In genomic region chr3:69535941-69536647, GRCm38 (mm10) we compare ENCODE assay signal across 10 mouse cellular contexts.
DNase-seq lines count a peak whose midpoint lies in the region; ATAC-seq and TF ChIP-seq lines count a peak whose summit lies in the region.
"Had no signal": no experiment of that assay in that cellular context is flagged by ENCODE, and none has a peak within 500 bp of the region (broad histone marks: within the 10 kb centered on the region; RNA-seq: fewer than 3 reads in every experiment).

No protein-coding gene starts in this region.

- no peaks in the 10 kb centered on the region for H3K9me3 ChIP-seq in lung, embryonic 14.5 days (ENCODE audit: low read depth, low read length)
- no peaks in the 10 kb centered on the region for H3K9me3 ChIP-seq in hindbrain, embryonic 16.5 days (ENCODE audit: control insufficient read depth, low read length)
- no peaks in the 10 kb centered on the region for H3K9me3 ChIP-seq in neural tube, embryonic 13.5 days

- peak overlapping the region; percentile 15; the same call in 1 of the 2 replicates for H3K4me2 ChIP-seq in lung, embryonic 14.5 days
- peak overlapping the region; percentile 40 for H3K4me2 ChIP-seq in hindbrain, embryonic 16.5 days (ENCODE audit: low read length)
- H3K4me2 ChIP-seq in neural tube, embryonic 13.5 days, result peak overlapping the region; percentile 30

- no peaks in the 10 kb centered on the region for H3K27me3 ChIP-seq in lung, embryonic 14.5 days (ENCODE audit: insufficient read depth, low read length)
- H3K27me3 ChIP-seq in hindbrain, embryonic 16.5 days (replicated peaks; ENCODE audit: control insufficient read depth, insufficient read depth, low read length), result no peaks in the 10 kb centered on the region
- peaks cover 24% of the 10 kb centered on the region for H3K27me3 ChIP-seq in neural tube, embryonic 13.5 days

- peaks cover 3% of the 10 kb centered on the region for H3K4me1 ChIP-seq in lung, embryonic 14.5 days (ENCODE audit: insufficient read depth)
- peaks cover 17% of the 10 kb centered on the region; the same call in 1 of the 2 replicates for H3K4me1 ChIP-seq in hindbrain, embryonic 16.5 days (ENCODE audit: control insufficient read depth, insufficient read depth, low read depth, low read length)
- H3K4me1 ChIP-seq in neural tube, embryonic 13.5 days (replicated peaks), result peaks cover 48% of the 10 kb centered on the region

- no peak for TF ChIP-seq CTCF in lung, embryonic 14.5 days (IDR thresholded peaks at IDR 0.05; ENCODE audit: low read depth)

- no peak overlapping the region for H3K4me3 ChIP-seq in lung, embryonic 14.5 days (ENCODE audit: low read depth, low read length)
- H3K4me3 ChIP-seq in hindbrain, embryonic 16.5 days (ENCODE audit: low read length), result no peak overlapping the region
- no peak overlapping the region for H3K4me3 ChIP-seq in neural tube, embryonic 13.5 days

- WGBS in lung, embryonic 14.5 days, result 46% methylated on average over 25 of the region's 25 CpGs
- WGBS in hindbrain, embryonic 16.5 days, result 23% methylated on average over 25 of the region's 25 CpGs
- WGBS in neural tube, embryonic 13.5 days, result 12% methylated on average over 25 of the region's 25 CpGs

- H3K36me3 ChIP-seq in lung, embryonic 14.5 days (ENCODE audit: insufficient read depth), result no peaks in the 10 kb centered on the region
- H3K36me3 ChIP-seq in hindbrain, embryonic 16.5 days (ENCODE audit: control insufficient read depth, insufficient read depth, low read length), result no peaks in the 10 kb centered on the region
- no peaks in the 10 kb centered on the region for H3K36me3 ChIP-seq in neural tube, embryonic 13.5 days

- peak; percentile 64 for DNase-seq in lung, embryonic 14.5 days
- no peak for DNase-seq in lung, adult 18-20 months
- peak; percentile 32 for DNase-seq in embryo, embryonic 9.5 days (ENCODE audit: extremely low spot score)
- no peak for DNase-seq in gastrocnemius, postnatal 25 days
- no peak for DNase-seq in heart, adult 11 months
- DNase-seq in yolk sac, embryonic 10.5 days (ENCODE audit: low spot score), result no peak
- DNase-seq: kidney, postnatal 14 days had no signal

- H3K9ac ChIP-seq in lung, embryonic 14.5 days, result no peak overlapping the region
- H3K9ac ChIP-seq in hindbrain, embryonic 16.5 days (ENCODE audit: low read depth, low read length), result 0 out of 2 replicates have a peak overlapping the region, but pooled peaks have one; percentile 9
- H3K9ac ChIP-seq in neural tube, embryonic 13.5 days, result no peak overlapping the region

- peak; percentile 68 for ATAC-seq in lung, embryonic 14.5 days (ENCODE audit: insufficient read depth)
- peak; percentile 76 for ATAC-seq in hindbrain, embryonic 16.5 days
- peak; percentile 76 for ATAC-seq in neural tube, embryonic 13.5 days (ENCODE audit: low read depth)

- H3K27ac ChIP-seq in lung, embryonic 14.5 days (ENCODE audit: low read depth), result peak overlapping the region; percentile 26; the same call in 1 of the 2 replicates
- peak overlapping the region; percentile 45; the same call in 1 of the 2 replicates for H3K27ac ChIP-seq in hindbrain, embryonic 16.5 days (ENCODE audit: low read depth, low read length)
- H3K27ac ChIP-seq in neural tube, embryonic 13.5 days (replicated peaks), result peak overlapping the region; percentile 59
- H3K27ac ChIP-seq: macrophage had no signal

Comparison
In these comparisons a context has a peak if more than half of its experiments do, and no peak if none do; other contexts are left out.
1. DNase-seq: peak in lung, embryonic 14.5 days (single experiment) and embryo, embryonic 9.5 days (single experiment); none in lung, adult 18-20 months (0 of 2), gastrocnemius, postnatal 25 days (single experiment), heart, adult 11 months (single experiment) and yolk sac, embryonic 10.5 days (single experiment).
2. Peak in every context shown above with its lines, with median percentiles within 50 percentile points of each other: ATAC-seq, H3K27ac ChIP-seq and H3K4me2 ChIP-seq.